Mouse (Mus musculus): ENCODE results near the gene Pygm.

The Pygm gene

DNA sequence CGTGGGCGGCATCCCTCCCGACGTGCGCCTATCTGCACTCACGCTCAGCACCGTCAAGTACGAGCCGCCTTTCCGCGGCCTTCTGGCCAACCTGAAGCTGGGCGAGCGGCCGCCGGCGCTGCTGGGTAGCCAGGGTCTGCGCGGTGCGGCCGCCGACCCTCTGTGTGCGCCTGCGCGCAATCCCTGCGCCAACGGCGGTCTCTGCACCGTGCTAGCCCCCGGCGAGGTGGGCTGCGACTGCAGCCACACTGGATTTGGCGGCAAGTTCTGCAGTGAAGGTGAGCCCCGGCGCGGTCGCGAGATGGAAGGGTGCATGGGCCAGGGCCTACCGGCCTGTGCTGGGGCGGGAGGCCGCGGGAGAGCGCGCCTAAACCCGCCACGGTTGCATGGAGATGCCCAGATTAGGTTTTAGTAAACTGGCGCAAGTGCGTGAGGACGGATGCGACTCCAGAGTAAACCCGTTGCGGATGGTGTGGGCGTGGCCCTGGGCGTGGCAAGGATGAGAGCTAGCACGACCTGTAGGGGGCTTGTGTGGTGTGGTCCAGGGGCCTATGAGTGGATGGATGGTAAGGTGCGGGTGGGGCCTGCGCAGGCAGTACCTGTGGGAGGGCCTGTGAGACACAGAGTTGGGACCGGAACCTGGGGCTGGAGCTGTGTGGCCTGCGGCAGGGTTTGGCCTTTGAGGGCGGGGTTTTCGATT lies 44.5 kb downstream of the Pygm start:
- DNase-seq (ENCODE audit: inconsistent ontology term) = no peak

DNA sequence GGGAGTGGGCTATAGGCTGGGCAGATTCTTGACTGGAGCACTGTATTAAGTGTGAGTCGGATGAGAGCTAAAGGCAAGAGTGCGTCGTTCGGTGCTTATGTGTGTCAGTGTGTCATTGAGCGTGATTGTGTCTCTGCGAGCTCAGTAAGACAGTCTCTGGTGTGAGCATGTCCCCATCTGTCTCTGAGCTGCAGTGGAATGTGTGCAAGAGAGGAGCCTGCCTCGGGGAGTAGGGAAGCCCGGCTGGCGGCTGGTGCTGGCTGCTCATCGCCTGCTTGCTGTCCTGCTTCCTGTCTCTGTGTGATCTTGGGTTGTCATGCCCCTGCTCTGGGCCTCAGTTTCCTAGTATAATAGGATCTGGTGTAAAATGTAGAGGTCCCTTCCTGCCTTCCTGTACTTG lies 58.8 kb downstream of the Pygm start:
- DNase-seq (ENCODE audit: inconsistent ontology term) = no peak

DNA sequence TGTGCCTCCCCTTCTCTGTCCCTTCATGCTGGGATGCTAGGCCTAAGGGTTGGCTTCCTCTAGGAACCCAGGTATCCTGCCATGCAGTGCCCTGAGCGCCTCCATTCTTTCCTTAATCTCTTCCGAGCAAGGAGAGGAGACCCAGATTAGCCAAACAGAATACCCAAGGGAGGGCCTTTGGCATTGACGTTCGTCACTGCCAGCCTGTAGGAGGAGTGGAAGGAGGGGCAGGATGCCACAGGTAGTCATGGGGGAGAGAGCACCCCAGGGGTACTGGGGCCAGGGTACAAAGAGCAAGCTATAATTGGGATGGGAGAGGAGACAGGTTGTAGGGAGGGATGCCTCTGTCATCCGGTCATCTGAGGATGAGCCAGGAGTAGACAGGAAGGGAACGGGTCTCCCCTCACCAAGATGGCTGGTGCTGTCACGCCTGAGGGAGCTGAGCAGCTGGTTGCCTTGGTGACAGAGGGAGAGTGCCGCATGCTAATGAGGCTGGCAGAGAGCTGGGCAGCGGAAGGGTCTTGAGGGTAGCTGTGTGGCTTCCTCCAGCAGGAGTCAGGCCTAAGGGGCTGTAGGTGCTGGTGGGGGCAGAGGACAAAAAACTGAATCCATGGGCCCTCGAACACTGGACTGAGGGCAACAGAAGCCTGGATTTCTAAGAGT lies 61.7 kb downstream of the Pygm start:
- DNase-seq (ENCODE audit: inconsistent ontology term) = no peak

DNA sequence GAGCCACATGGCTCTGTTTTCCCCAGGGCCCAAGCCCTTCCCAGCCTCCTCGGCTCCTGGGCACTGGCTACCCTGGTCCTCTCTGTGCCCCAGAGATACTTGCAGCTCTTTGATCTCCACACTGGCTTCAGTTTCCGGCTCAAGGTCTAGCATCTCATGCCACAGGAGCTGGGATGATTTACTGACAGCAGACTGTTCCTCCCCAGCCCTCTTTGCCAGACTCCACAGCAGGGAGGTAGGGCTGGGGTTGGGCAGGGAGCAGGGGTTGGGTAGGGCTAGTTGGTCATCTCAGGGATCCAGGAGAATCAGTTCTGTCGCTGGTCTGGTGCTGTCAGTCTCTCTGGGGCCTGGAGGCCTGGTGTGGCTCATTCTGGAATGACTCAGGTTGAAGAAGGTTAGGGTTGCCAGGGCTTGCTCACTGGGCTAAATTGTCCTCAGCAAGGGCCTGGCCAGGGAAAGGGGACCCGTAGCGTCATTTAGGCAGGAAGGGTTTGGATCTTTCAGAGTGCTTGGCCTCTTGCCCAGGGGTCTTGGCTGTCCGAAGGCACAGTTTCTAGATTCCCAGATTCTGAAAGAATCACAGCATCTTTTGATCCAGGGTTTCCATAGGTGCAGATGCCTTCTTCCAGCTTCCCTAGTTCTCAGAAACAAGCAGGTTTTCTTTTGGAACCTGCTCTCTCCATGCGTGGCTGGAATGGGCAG lies 62.7 kb downstream of the Pygm start:
- DNase-seq (ENCODE audit: inconsistent ontology term) = no peak
